ENCODE assay signal across 8 mouse cellular contexts in genomic region chr7:70362526-70363170, GRCm38 (mm10). TPM values are rescaled to one million over a fixed set of nuclear protein-coding genes. Genes with fewer than 3 reads are reported as not detected.
DNase-seq lines count a peak whose midpoint lies in the region; ATAC-seq lines count a peak whose summit lies in the region.

No protein-coding gene starts in this region.

- WGBS in lung, embryonic 15.5 days, result 15% methylated on average over 12 of the region's 12 CpGs
- WGBS in heart, embryonic 14.5 days, result 13% methylated on average over 12 of the region's 12 CpGs
- 8% methylated on average over 12 of the region's 12 CpGs for WGBS in neural tube, embryonic 14.5 days

- H3K4me2 ChIP-seq in lung, embryonic 15.5 days, result peak overlapping the region; percentile 70
- H3K4me2 ChIP-seq in heart, embryonic 14.5 days (ENCODE audit: low read length), result peak overlapping the region; percentile 86
- H3K4me2 ChIP-seq in neural tube, embryonic 14.5 days (ENCODE audit: low read depth, low read length), result peak overlapping the region; percentile 89

- H3K9ac ChIP-seq in lung, embryonic 15.5 days, result peak overlapping the region; percentile 71
- H3K9ac ChIP-seq in heart, embryonic 14.5 days (ENCODE audit: low read length), result peak overlapping the region; percentile 89; the same call in 1 of the 2 replicates
- peak overlapping the region; percentile 94; the same call in 1 of the 2 replicates for H3K9ac ChIP-seq in neural tube, embryonic 14.5 days (replicated peaks; ENCODE audit: low read depth, low read length)

- ATAC-seq in lung, embryonic 15.5 days (ENCODE audit: borderline replicate concordance, extremely low read depth, low FRiP score, low TSS enrichment), result no peak
- no peak for ATAC-seq in heart, embryonic 14.5 days (ENCODE audit: insufficient number of reproducible peaks, insufficient read depth, low FRiP score, low read depth)
- ATAC-seq in neural tube, embryonic 14.5 days (ENCODE audit: low read depth), result no peak

- 0 out of 2 replicates have a peak, but pooled peaks cover 7% of the 10 kb centered on the region for H3K4me1 ChIP-seq in lung, embryonic 15.5 days
- peaks cover 2 to 6% of the 10 kb centered on the region in 2 experiments; a peak in 2 of 4 replicates for H3K4me1 ChIP-seq in heart, embryonic 14.5 days (ENCODE audit: control insufficient read depth in 2 of 2, insufficient read depth in 2 of 2, low read length in 2 of 2)
- H3K4me1 ChIP-seq in neural tube, embryonic 14.5 days (ENCODE audit: control insufficient read depth, insufficient read depth, low read length), result no peaks in the 10 kb centered on the region

- intact Hi-C loops in left cerebral cortex, postnatal 10 days (cut with DNase I), result loop anchor here (5.0 to 10.0 kb wide), 2 partner anchors 1020 to 1988 kb away; no protein-coding TSS in a partner anchor
- intact Hi-C loops in left cerebral cortex, postnatal 14 days (cut with DNase I), result no loop called here

- peaks cover 6% of the 10 kb centered on the region; the same call in 1 of the 2 replicates for H3K36me3 ChIP-seq in lung, embryonic 15.5 days
- H3K36me3 ChIP-seq in heart, embryonic 14.5 days (ENCODE audit: control insufficient read depth, insufficient read depth, low read length), result no peaks in the 10 kb centered on the region
- H3K36me3 ChIP-seq in neural tube, embryonic 14.5 days (ENCODE audit: control insufficient read depth, insufficient read depth, low read length), result peaks cover 2% of the 10 kb centered on the region; the same call in 1 of the 2 replicates

- H3K9me3 ChIP-seq in lung, embryonic 15.5 days, result no peaks in the 10 kb centered on the region
- no peaks in the 10 kb centered on the region for H3K9me3 ChIP-seq in heart, embryonic 14.5 days (ENCODE audit: control insufficient read depth, low read length)
- no peaks in the 10 kb centered on the region for H3K9me3 ChIP-seq in neural tube, embryonic 14.5 days (ENCODE audit: control insufficient read depth, low read length)

- peak overlapping the region; percentile 100 for H3K27ac ChIP-seq in lung, embryonic 15.5 days
- H3K27ac ChIP-seq in heart, embryonic 14.5 days (replicated peaks in 1 of 2; ENCODE audit: control insufficient read depth in 1 of 2, insufficient read depth in 1 of 2, low read depth in 2 of 2, low read length in 2 of 2), result no peak overlapping the region
- no peak overlapping the region; the same call in 1 of the 2 replicates for H3K27ac ChIP-seq in neural tube, embryonic 14.5 days (ENCODE audit: low read depth, low read length)

- no peak for DNase-seq in lung, postnatal 10 days
- DNase-seq in kidney, postnatal 4 days, result peak; percentile 52 to 66
- no peak for DNase-seq in left cerebral cortex, postnatal 10 days (ENCODE audit: extremely low spot score in 1 of 2, low spot score in 2 of 2)
- no peak for DNase-seq in left cerebral cortex, postnatal 14 days (ENCODE audit: low spot score in 2 of 2)
- DNase-seq in cerebellum, adult 18-20 months, result no peak

- H3K4me3 ChIP-seq in lung, embryonic 15.5 days, result peak overlapping the region; percentile 80
- H3K4me3 ChIP-seq in heart, embryonic 14.5 days (ENCODE audit: control insufficient read depth in 1 of 2, insufficient read depth in 1 of 2, low read depth in 1 of 2, low read length in 2 of 2), result peak overlapping the region in 1 of 2 experiments; percentile 73; a peak in 3 of 4 replicates
- H3K4me3 ChIP-seq in neural tube, embryonic 14.5 days (ENCODE audit: low read depth, low read length), result peak overlapping the region; percentile 86

- no peaks in the 10 kb centered on the region for H3K27me3 ChIP-seq in lung, embryonic 15.5 days
- peaks cover 40% of the 10 kb centered on the region for H3K27me3 ChIP-seq in heart, embryonic 14.5 days (ENCODE audit: control insufficient read depth, insufficient read depth, low read length)
- peaks cover 8% of the 10 kb centered on the region for H3K27me3 ChIP-seq in neural tube, embryonic 14.5 days (ENCODE audit: control insufficient read depth, insufficient read depth, low read length)

RNA-seq across cellular contexts. Expression of gene Nr2f2, which starts 3.9 kb away (rescaled TPM):
- 107 and 108 TPM in 2 replicates for polyA plus RNA-seq in lung, embryonic 15.5 days (2015; fragmentation: Nextera tagmentation; extraction: Ambion mirVana)
- polyA plus RNA-seq in heart, embryonic 14.5 days (2014; fragmentation: Nextera tagmentation; extraction: Ambion mirVana), result 28.3 and 32.5 TPM in 2 replicates
- polyA plus RNA-seq in neural tube, embryonic 14.5 days (2014; fragmentation: Nextera tagmentation; extraction: Ambion mirVana), result 72.9 and 89.2 TPM in 2 replicates
- 10 to 100 TPM; 45.7 to 55.9 TPM for total RNA-seq in left cerebral cortex, postnatal 10 days (2021)
- 10 to 100 TPM; 36.7 to 46.6 TPM for total RNA-seq in left cerebral cortex, postnatal 14 days (2021)

Comparison
In these comparisons a context has a peak if more than half of its experiments do, and no peak if none do; other contexts are left out.
1. DNase-seq: peak in kidney, postnatal 4 days (2 of 2); none in lung, postnatal 10 days (single experiment), left cerebral cortex, postnatal 10 days (0 of 2), left cerebral cortex, postnatal 14 days (0 of 2) and cerebellum, adult 18-20 months (0 of 2).
2. Peak in every context shown above with its lines, with median percentiles within 50 percentile points of each other: H3K4me2 ChIP-seq and H3K9ac ChIP-seq.